Mouse (Mus musculus) cerebellum, adult (tissue): ENCODE measurements around the gene Cd209b.

Experiments
- ATAC-seq: cut with Nextera tagmentation; 2 replicates; pipeline ENCODE4 v1.9.2; 2017; ENCODE audit warnings: mild to moderate bottlenecking, moderate library complexity, mixed read lengths; ENCODE audit not compliant: insufficient number of reproducible peaks, low FRiP score, low TSS enrichment

The Cd209b gene

DNA sequence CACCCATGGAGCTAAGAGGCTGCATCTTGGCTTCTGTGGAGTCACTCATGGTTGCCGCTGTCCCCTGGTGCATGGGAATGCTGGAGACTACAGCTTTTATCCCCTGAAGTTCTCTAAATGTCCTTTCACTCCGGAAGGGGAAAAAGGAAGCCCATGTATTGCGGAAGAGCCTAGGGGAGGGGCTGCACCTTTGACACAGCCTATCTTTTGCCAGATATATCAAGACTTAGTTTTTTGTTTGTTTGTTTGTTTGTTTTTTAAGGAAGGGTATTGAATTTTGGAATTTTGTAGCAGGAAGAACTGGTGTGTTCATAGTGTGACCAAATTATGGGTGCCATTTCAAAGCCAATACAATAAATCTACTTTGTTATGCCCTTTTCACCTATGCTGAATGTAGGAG, at the start of gene Cd209b:
Gene Cd209b (minus strand): TSS at position 101 of the 400 bp plus-strand sequence.
- no peak for ATAC-seq

GRCm38 (mm10) chr8:3956037-3956436, 29.4 kb upstream of the Cd209b start:
- ATAC-seq: 0 out of 2 replicates have a peak, but pooled peaks have one; percentile 10

GRCm38 (mm10) chr8:3954646-3955045, 28.0 kb upstream of the Cd209b start, which contains the start of gene Cd209c:
Gene Cd209c, minus strand, starts transcription at chr8:3954746.
- no peak for ATAC-seq

GRCm38 (mm10) chr8:3940023-3940422, 13.4 kb upstream of the Cd209b start:
- ATAC-seq: no peak

DNA sequence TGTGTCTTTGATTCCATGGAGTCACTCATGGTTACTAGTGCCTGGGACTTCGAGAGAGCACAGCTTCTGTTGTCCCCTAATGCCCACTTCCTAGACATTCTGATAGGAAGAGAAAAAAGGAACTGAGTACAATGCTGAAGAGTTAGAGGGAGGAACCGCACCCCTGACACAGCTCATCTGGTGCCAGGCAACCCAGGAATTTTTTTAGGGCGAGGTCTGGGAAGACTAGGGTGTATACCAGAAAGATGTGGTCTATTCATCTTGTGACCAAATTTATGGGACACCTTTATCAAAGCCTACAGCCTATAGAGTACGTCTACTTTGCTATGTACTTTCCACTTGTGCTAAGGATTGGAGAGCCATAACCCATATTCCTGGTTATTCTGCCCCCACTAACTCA, 48.2 kb downstream of the Cd209b start, which contains the start of gene Cd209d:
Gene Cd209d (minus strand): TSS at position 101 of the 400 bp plus-strand sequence.
- no peak for ATAC-seq

DNA sequence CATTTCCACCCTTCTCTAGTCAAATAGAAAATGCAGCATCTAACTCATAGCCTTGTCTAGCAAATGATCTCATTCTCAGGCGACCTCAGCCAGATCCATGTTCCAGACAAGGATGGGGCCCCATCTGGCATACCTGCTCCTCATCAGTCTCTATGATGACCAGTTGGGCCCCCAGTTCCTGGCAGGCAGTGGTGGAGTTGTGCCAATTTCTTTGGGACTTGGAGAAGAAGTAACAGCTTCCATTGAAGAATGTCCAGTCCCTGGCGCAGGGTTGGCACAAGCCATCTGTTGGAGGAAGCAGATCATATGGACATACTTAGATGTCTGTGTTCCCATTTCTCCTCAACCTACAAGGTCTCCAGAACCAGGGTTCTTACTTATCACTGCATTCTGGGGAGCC, 50.5 kb downstream of the Cd209b start:
- no peak for ATAC-seq
